Mouse (Mus musculus): ENCODE data around the gene Negr1.

DNA sequence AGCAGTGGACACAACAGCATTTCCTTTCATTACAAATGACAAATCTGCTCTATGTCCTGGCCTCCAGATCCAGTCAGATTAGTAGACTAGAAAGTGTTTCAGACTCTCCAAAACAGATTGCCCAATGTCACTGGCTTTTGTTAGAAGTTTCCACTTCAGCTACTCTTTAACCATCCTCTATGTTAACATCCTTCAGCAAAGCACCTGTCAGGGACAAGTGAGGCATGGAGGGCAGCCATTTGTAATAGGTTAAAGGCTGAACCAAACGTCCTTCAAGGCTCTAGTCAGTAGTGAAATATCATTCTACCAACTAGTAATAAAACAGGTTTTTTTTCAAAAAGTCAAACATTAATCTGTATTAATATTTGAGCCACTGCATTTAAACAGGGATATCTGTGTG, 475.0 kb downstream of the Negr1 start:
- TF ChIP-seq CTCF (IDR thresholded peaks at IDR 0.05; ENCODE audit: extremely low read depth, insufficient read depth, low read length): no peak
- TF ChIP-seq POLR2A (IDR thresholded peaks at IDR 0.05; ENCODE audit: extremely low read depth, insufficient read depth, low read length): no peak
